Mouse (Mus musculus) midbrain, embryonic 12.5 days (tissue): ENCODE data around the gene Wdr63. TPM values are rescaled to one million over a fixed set of nuclear protein-coding genes. Genes with fewer than 3 reads are reported as not detected.

Experiments used
- ATAC-seq: fragments of 200-750 bp; cut with Nextera tagmentation; 2 replicates; pipeline ENCODE4 v1.8.0; 2017; ENCODE audit warnings: low read depth, moderate TSS enrichment, moderate library complexity; ENCODE audit not compliant: low FRiP score
- H3K27ac ChIP-seq: fragments of 300-500 bp; sonication (generic); replicated peaks from 2 replicates; pipeline ENCODE4 v1.5.1; 2016; ENCODE audit warnings: mild to moderate bottlenecking
- H3K27me3 ChIP-seq: fragments of 300-500 bp; sonication (generic); 2 replicates; pipeline ENCODE4 v1.6.1; 2016; ENCODE audit warnings: mild to moderate bottlenecking
- H3K36me3 ChIP-seq: fragments of 300-500 bp; sonication (generic); 2 replicates; pipeline ENCODE4 v1.6.1; 2016
- H3K4me1 ChIP-seq: fragments of 300-500 bp; sonication (generic); 2 replicates; pipeline ENCODE4 v1.6.1; 2016
- H3K4me2 ChIP-seq: fragments of 300-500 bp; sonication (generic); replicated peaks from 2 replicates; pipeline ENCODE4 v1.6.1; 2016; ENCODE audit warnings: mild to moderate bottlenecking, moderate library complexity
- H3K4me3 ChIP-seq: fragments of 300-500 bp; sonication (generic); 2 replicates; pipeline ENCODE4 v1.5.1; 2016; ENCODE audit warnings: mild to moderate bottlenecking
- H3K9ac ChIP-seq: fragments of 300-500 bp; sonication (generic); replicated peaks from 2 replicates; pipeline ENCODE4 v1.6.1; 2016; ENCODE audit warnings: mild to moderate bottlenecking, moderate library complexity
- H3K9me3 ChIP-seq: fragments of 300-500 bp; sonication (generic); 2 replicates; pipeline ENCODE4 v1.6.1; 2016; ENCODE audit warnings: mild to moderate bottlenecking
- WGBS: fragments of 180-500 bp; shearing (Covaris S2); methylation state at CpG from one replicate; pipeline ENCODE4 v1.1.7; 2016; 5-methylcytosine and 5-hydroxymethylcytosine counted together
- polyA plus RNA-seq: library from polyadenylated mRNA; unstranded; fragments of >200 nt; fragmentation: Nextera tagmentation; extraction: Ambion mirVana; gene quantifications from 2 replicates; pipeline ENCODE4 v1.2.1, GENCODE M21; 2016

Wdr63 gene
- polyA plus RNA-seq, 1 experiment from 2014 or later: 0.34 TPM

- no peak overlapping the region for H3K27ac ChIP-seq
- no peak overlapping the region for H3K4me3 ChIP-seq
- 58% methylated on average over 9 of the region's 9 CpGs for WGBS
- peaks cover 27% of the 10 kb centered on the region for H3K27me3 ChIP-seq
- H3K9me3 ChIP-seq: no peaks in the 10 kb centered on the region
- H3K4me2 ChIP-seq: no peak overlapping the region
- peaks cover 14% of the 10 kb centered on the region; the same call in 1 of the 2 replicates for H3K4me1 ChIP-seq
- H3K9ac ChIP-seq: no peak overlapping the region
- no peaks in the 10 kb centered on the region for H3K36me3 ChIP-seq
- ATAC-seq: no peak
Measured at GRCm38 (mm10) chr3:146117997-146118457, 10.1 kb upstream of the Wdr63 start.

GRCm38 (mm10) chr3:146117258-146117996 is 9.5 kb upstream of the Wdr63 start, which contains the start of gene Mcoln3:
TSS of gene Mcoln3 (plus strand) at chr3:146117450.
- Histone ChIP-seq H3K27me3 (peaks cover 27% of the 10 kb centered on the region), H3K27ac (no peak within 1 kb of the TSS), H3K9ac (no peak within 1 kb of the TSS), H3K4me3 (no peak within 1 kb of the TSS), H3K4me1 (peaks cover 14% of the 10 kb centered on the region; the same call in 1 of the 2 replicates), H3K4me2 (no peak within 1 kb of the TSS; the same call in 1 of the 2 replicates), H3K36me3 (no peaks in the 10 kb centered on the region), H3K9me3 (no peaks in the 10 kb centered on the region)
- WGBS: 10% methylated on average over 35 of the region's 35 CpGs
- no peak for ATAC-seq

GRCm38 (mm10) chr3:146110916-146111315 is 3.0 kb upstream of the Wdr63 start:
- Histone ChIP-seq H3K27ac (no peak overlapping the region), H3K36me3 (no peaks in the 10 kb centered on the region), H3K4me3 (no peak overlapping the region), H3K27me3 (peaks cover 5% of the 10 kb centered on the region; the same call in 1 of the 2 replicates), H3K9me3 (no peaks in the 10 kb centered on the region), H3K4me1 (peaks cover 5% of the 10 kb centered on the region; the same call in 1 of the 2 replicates), H3K4me2 (no peak overlapping the region), H3K9ac (no peak overlapping the region)
- WGBS: 77% methylated on average over 6 of the region's 6 CpGs
- no peak for ATAC-seq

- no peak overlapping the region for H3K9ac ChIP-seq
- H3K4me3 ChIP-seq: no peak overlapping the region
- H3K36me3 ChIP-seq: no peaks in the 10 kb centered on the region
- WGBS: 83% methylated on average over 2 of the region's 2 CpGs
- no peak for ATAC-seq
- H3K9me3 ChIP-seq: no peaks in the 10 kb centered on the region
- peaks cover 5% of the 10 kb centered on the region; the same call in 1 of the 2 replicates for H3K27me3 ChIP-seq
- no peak overlapping the region for H3K4me2 ChIP-seq
- peaks cover 5% of the 10 kb centered on the region; the same call in 1 of the 2 replicates for H3K4me1 ChIP-seq
- H3K27ac ChIP-seq: no peak overlapping the region
Measured at GRCm38 (mm10) chr3:146110358-146110757, 2.4 kb upstream of the Wdr63 start.

GRCm38 (mm10) chr3:146108945-146109344 is 1.0 kb upstream of the Wdr63 start:
- H3K4me3 ChIP-seq: no peak overlapping the region
- H3K36me3 ChIP-seq: no peaks in the 10 kb centered on the region
- H3K4me1 ChIP-seq: peaks cover 5% of the 10 kb centered on the region; the same call in 1 of the 2 replicates
- H3K9ac ChIP-seq: no peak overlapping the region
- H3K9me3 ChIP-seq: no peaks in the 10 kb centered on the region
- no peak overlapping the region for H3K4me2 ChIP-seq
- no peak overlapping the region for H3K27ac ChIP-seq
- 71% methylated on average over 2 of the region's 2 CpGs for WGBS
- no peak for ATAC-seq
- peaks cover 5% of the 10 kb centered on the region; the same call in 1 of the 2 replicates for H3K27me3 ChIP-seq

GRCm38 (mm10) chr3:146107116-146107849 is 647 bp downstream of the Wdr63 start:
- Histone ChIP-seq H3K9ac (peak overlapping the region; percentile 24), H3K27ac (no peak overlapping the region), H3K4me1 (peaks cover 5% of the 10 kb centered on the region; the same call in 1 of the 2 replicates), H3K36me3 (no peaks in the 10 kb centered on the region), H3K4me2 (peak overlapping the region; percentile 83), H3K27me3 (peaks cover 5% of the 10 kb centered on the region; the same call in 1 of the 2 replicates), H3K9me3 (no peaks in the 10 kb centered on the region), H3K4me3 (peak overlapping the region; percentile 45)
- WGBS: 6% methylated on average over 18 of the region's 18 CpGs
- ATAC-seq: peak; percentile 70

- Histone ChIP-seq H3K9me3 (no peaks in the 10 kb centered on the region), H3K4me1 (peaks cover 3% of the 10 kb centered on the region; the same call in 1 of the 2 replicates), H3K27ac (no peak overlapping the region), H3K36me3 (no peaks in the 10 kb centered on the region), H3K9ac (no peak overlapping the region), H3K27me3 (0 out of 2 replicates have a peak, but pooled peaks cover 8% of the 10 kb centered on the region), H3K4me2 (no peak overlapping the region), H3K4me3 (no peak overlapping the region)
- 58% methylated on average over 6 of the region's 6 CpGs for WGBS
- no peak for ATAC-seq
Measured at GRCm38 (mm10) chr3:146102049-146102448, 5.9 kb downstream of the Wdr63 start.

- Histone ChIP-seq H3K9me3 (no peaks in the 10 kb centered on the region), H3K36me3 (no peaks in the 10 kb centered on the region), H3K4me1 (no peaks in the 10 kb centered on the region), H3K27ac (no peak overlapping the region), H3K4me2 (no peak overlapping the region), H3K9ac (no peak overlapping the region), H3K4me3 (no peak overlapping the region), H3K27me3 (0 out of 2 replicates have a peak, but pooled peaks cover 3% of the 10 kb centered on the region)
- no peak for ATAC-seq
Measured at GRCm38 (mm10) chr3:146099925-146100324, 8.0 kb downstream of the Wdr63 start.

GRCm38 (mm10) chr3:146097861-146098260 is 10.1 kb downstream of the Wdr63 start:
- no peak for ATAC-seq
- no peaks in the 10 kb centered on the region for H3K4me1 ChIP-seq
- WGBS: 84% methylated on average over 4 of the region's 4 CpGs
- no peak overlapping the region for H3K9ac ChIP-seq
- no peak overlapping the region for H3K4me2 ChIP-seq
- H3K27me3 ChIP-seq: 0 out of 2 replicates have a peak, but pooled peaks cover 3% of the 10 kb centered on the region
- H3K36me3 ChIP-seq: no peaks in the 10 kb centered on the region
- H3K27ac ChIP-seq: no peak overlapping the region
- H3K9me3 ChIP-seq: no peaks in the 10 kb centered on the region
- no peak overlapping the region for H3K4me3 ChIP-seq

GRCm38 (mm10) chr3:146096986-146097385 is 10.9 kb downstream of the Wdr63 start:
- H3K4me1 ChIP-seq: no peaks in the 10 kb centered on the region
- 93% methylated on average over 7 of the region's 7 CpGs for WGBS
- no peak overlapping the region for H3K4me3 ChIP-seq
- H3K27me3 ChIP-seq: 0 out of 2 replicates have a peak, but pooled peaks cover 3% of the 10 kb centered on the region
- no peaks in the 10 kb centered on the region for H3K36me3 ChIP-seq
- no peaks in the 10 kb centered on the region for H3K9me3 ChIP-seq
- no peak overlapping the region for H3K27ac ChIP-seq
- H3K4me2 ChIP-seq: no peak overlapping the region
- ATAC-seq: no peak
- H3K9ac ChIP-seq: no peak overlapping the region

GRCm38 (mm10) chr3:146095066-146095465 is 12.9 kb downstream of the Wdr63 start:
- Histone ChIP-seq H3K4me1 (no peaks in the 10 kb centered on the region), H3K9ac (no peak overlapping the region), H3K4me3 (no peak overlapping the region), H3K9me3 (no peaks in the 10 kb centered on the region), H3K27me3 (no peaks in the 10 kb centered on the region), H3K27ac (no peak overlapping the region), H3K4me2 (no peak overlapping the region), H3K36me3 (no peaks in the 10 kb centered on the region)
- no peak for ATAC-seq
- 88% methylated on average over 10 of the region's 10 CpGs for WGBS
